Mouse (Mus musculus): ENCODE results near the gene Nwd2. TPM values are rescaled to one million over a fixed set of nuclear protein-coding genes. Genes with fewer than 3 reads are reported as not detected.

Nwd2 gene
- polyA plus RNA-seq, 1 experiment from 2014 or later = 13.6 TPM

DNA sequence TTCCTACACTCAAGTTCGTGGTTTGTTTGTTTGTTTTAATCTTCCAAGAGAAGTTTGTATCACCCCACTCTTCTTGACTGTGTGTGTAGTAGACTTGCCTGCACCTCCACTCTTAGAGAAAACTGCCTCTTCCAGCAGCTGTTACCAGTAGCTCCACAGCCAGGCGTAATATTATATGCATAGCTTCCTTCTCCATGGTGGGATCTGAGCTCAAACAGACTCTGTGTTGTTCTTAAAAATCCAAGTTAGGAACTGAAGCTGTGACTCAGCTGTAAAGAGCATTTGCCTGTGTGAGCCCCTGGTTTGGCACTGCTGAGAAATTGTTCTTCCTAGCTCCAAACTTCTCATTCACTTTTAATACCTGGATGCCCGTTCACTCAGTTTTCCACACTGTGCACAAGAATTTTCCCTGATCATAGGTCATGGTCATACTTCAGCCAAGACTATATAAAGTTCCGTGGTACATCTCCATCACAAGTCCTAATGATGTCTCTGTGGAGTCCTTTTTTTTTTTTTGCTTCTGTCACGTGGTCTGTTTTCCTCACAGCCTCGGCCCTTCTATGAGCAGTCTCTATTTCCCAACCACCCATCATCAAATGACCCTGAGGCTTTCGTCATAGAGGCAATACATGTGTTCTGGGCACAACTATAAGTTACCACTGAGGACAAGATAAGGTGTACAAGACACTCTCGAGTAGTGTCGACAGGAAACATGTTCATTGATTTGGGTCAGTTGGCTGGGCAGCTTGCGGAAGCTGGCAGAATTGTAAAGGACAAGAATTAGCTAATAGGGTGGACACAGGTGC is 179.7 kb downstream of the Nwd2 start:
- no peak overlapping the region for H3K4me3 ChIP-seq (ENCODE audit: low read depth, low read length)
- no peaks in the 10 kb centered on the region for H3K9me3 ChIP-seq (replicated peaks; ENCODE audit: control insufficient read depth, low read length, poor library complexity, severe bottlenecking)
- no peak overlapping the region for H3K4me2 ChIP-seq (ENCODE audit: low read length)
- no peak overlapping the region for H3K27ac ChIP-seq (ENCODE audit: low read length)
- no peaks in the 10 kb centered on the region for H3K36me3 ChIP-seq (ENCODE audit: control insufficient read depth, insufficient read depth, low read length)
- no peak for ATAC-seq
- no peaks in the 10 kb centered on the region for H3K4me1 ChIP-seq (ENCODE audit: control insufficient read depth, insufficient read depth, low read length)
- H3K27me3 ChIP-seq (ENCODE audit: control insufficient read depth, insufficient read depth, low read depth, low read length) = no peaks in the 10 kb centered on the region
- WGBS = 90% methylated on average over 10 of the region's 10 CpGs
- no peak overlapping the region for H3K9ac ChIP-seq (ENCODE audit: low read depth, low read length)

DNA sequence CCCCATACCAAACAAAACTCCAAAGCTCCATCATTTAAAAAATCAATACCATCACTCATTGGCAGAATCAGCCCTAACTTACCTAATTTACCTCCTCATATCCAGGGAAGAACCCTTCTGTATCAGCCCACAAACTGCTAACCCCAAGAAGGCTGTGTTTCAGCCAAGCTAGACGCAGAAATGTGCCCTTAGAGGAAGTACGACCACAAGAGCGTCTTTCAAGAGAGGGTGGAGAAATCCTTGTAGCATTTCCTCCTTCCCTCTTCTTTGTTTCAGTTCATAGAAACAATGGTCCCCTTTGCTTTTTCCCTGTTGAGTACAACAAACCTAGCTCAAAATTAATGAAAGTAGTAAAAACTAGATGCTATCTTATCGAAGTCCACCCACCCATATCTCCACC is 182.2 kb downstream of the Nwd2 start:
- ATAC-seq = no peak
- Histone ChIP-seq H3K27ac (ENCODE audit: low read length) (no peak overlapping the region), H3K27me3 (ENCODE audit: control insufficient read depth, insufficient read depth, low read depth, low read length) (no peaks in the 10 kb centered on the region), H3K4me3 (ENCODE audit: low read depth, low read length) (no peak overlapping the region), H3K4me1 (ENCODE audit: control insufficient read depth, insufficient read depth, low read length) (no peaks in the 10 kb centered on the region), H3K9me3 (replicated peaks; ENCODE audit: control insufficient read depth, low read length, poor library complexity, severe bottlenecking) (no peaks in the 10 kb centered on the region), H3K9ac (ENCODE audit: low read depth, low read length) (no peak overlapping the region), H3K36me3 (ENCODE audit: control insufficient read depth, insufficient read depth, low read length) (no peaks in the 10 kb centered on the region), H3K4me2 (ENCODE audit: low read length) (no peak overlapping the region)
- WGBS = 95% methylated on average over 4 of the region's 4 CpGs

GRCm38 (mm10) chr5:63833955-63834354 is 185.1 kb downstream of the Nwd2 start:
- Histone ChIP-seq H3K4me3 (ENCODE audit: low read depth, low read length) (no peak overlapping the region), H3K27me3 (ENCODE audit: control insufficient read depth, insufficient read depth, low read depth, low read length) (no peaks in the 10 kb centered on the region), H3K9me3 (replicated peaks; ENCODE audit: control insufficient read depth, low read length, poor library complexity, severe bottlenecking) (no peaks in the 10 kb centered on the region), H3K27ac (ENCODE audit: low read length) (no peak overlapping the region), H3K36me3 (ENCODE audit: control insufficient read depth, insufficient read depth, low read length) (no peaks in the 10 kb centered on the region), H3K4me2 (ENCODE audit: low read length) (no peak overlapping the region), H3K4me1 (ENCODE audit: control insufficient read depth, insufficient read depth, low read length) (no peaks in the 10 kb centered on the region), H3K9ac (ENCODE audit: low read depth, low read length) (no peak overlapping the region)
- 32% methylated on average over 5 of the region's 5 CpGs for WGBS
- no peak for ATAC-seq

DNA sequence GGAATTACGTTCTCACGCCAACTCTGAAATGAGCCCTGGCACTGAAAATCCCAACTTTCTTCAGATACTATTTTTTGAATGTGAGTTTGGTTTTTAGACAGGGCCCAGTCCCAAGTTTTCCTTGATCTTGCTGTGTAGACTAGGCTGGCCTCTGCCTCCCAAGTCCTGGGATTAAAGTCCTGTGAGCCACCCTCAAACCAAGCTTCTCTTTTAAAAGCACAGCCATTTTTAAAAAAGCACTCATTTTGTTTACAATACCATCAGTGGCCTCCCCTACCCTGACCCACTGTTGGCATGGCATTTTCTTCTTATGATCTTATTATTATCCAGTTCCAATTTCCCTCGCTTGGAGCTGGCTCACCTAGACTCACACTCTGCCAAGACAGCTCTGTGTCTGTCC is 185.5 kb downstream of the Nwd2 start:
- Histone ChIP-seq H3K9ac (ENCODE audit: low read depth, low read length) (no peak overlapping the region), H3K36me3 (ENCODE audit: control insufficient read depth, insufficient read depth, low read length) (no peaks in the 10 kb centered on the region), H3K4me3 (ENCODE audit: low read depth, low read length) (no peak overlapping the region), H3K9me3 (replicated peaks; ENCODE audit: control insufficient read depth, low read length, poor library complexity, severe bottlenecking) (no peaks in the 10 kb centered on the region), H3K4me2 (ENCODE audit: low read length) (no peak overlapping the region), H3K4me1 (ENCODE audit: control insufficient read depth, insufficient read depth, low read length) (no peaks in the 10 kb centered on the region), H3K27ac (ENCODE audit: low read length) (no peak overlapping the region), H3K27me3 (ENCODE audit: control insufficient read depth, insufficient read depth, low read depth, low read length) (no peaks in the 10 kb centered on the region)
- WGBS = 43% methylated on average over 3 of the region's 3 CpGs
- ATAC-seq = no peak

GRCm38 (mm10) chr5:63837115-63837514 is 188.2 kb downstream of the Nwd2 start:
- H3K9me3 ChIP-seq (replicated peaks; ENCODE audit: control insufficient read depth, low read length, poor library complexity, severe bottlenecking) = no peaks in the 10 kb centered on the region
- no peaks in the 10 kb centered on the region for H3K36me3 ChIP-seq (ENCODE audit: control insufficient read depth, insufficient read depth, low read length)
- H3K27me3 ChIP-seq (ENCODE audit: control insufficient read depth, insufficient read depth, low read depth, low read length) = no peaks in the 10 kb centered on the region
- no peak overlapping the region for H3K9ac ChIP-seq (ENCODE audit: low read depth, low read length)
- 0 out of 2 replicates have a peak, but pooled peaks cover 3% of the 10 kb centered on the region for H3K4me1 ChIP-seq (ENCODE audit: control insufficient read depth, insufficient read depth, low read length)
- H3K27ac ChIP-seq (ENCODE audit: low read length) = no peak overlapping the region
- no peak overlapping the region for H3K4me3 ChIP-seq (ENCODE audit: low read depth, low read length)
- ATAC-seq = no peak
- H3K4me2 ChIP-seq (ENCODE audit: low read length) = no peak overlapping the region
- 84% methylated on average over 5 of the region's 5 CpGs for WGBS

DNA sequence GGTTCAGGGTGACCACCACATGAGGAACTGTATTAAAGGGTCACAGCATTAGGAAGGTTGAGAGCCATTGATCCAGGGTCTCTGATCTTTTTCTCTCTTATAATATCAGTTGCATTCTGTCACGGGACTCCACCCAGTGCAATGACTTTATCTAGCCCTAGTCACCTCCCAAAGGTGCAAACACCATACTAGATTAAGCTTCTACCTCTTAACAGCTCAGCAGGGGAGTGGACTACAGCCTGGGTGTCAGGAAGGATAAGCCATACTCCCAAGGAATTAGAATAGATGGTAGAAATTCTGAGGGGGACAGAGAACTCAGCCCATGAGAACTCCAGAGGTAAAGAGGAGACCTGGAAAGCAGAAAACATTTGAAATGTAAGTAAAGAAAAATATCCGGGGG is 188.9 kb downstream of the Nwd2 start:
- Histone ChIP-seq H3K9ac (ENCODE audit: low read depth, low read length) (no peak overlapping the region), H3K9me3 (replicated peaks; ENCODE audit: control insufficient read depth, low read length, poor library complexity, severe bottlenecking) (no peaks in the 10 kb centered on the region), H3K27me3 (ENCODE audit: control insufficient read depth, insufficient read depth, low read depth, low read length) (no peaks in the 10 kb centered on the region), H3K27ac (ENCODE audit: low read length) (no peak overlapping the region), H3K4me3 (ENCODE audit: low read depth, low read length) (no peak overlapping the region), H3K36me3 (ENCODE audit: control insufficient read depth, insufficient read depth, low read length) (no peaks in the 10 kb centered on the region), H3K4me2 (ENCODE audit: low read length) (no peak overlapping the region), H3K4me1 (ENCODE audit: control insufficient read depth, insufficient read depth, low read length) (0 out of 2 replicates have a peak, but pooled peaks cover 3% of the 10 kb centered on the region)
- WGBS = 94% methylated on average over 2 of the region's 2 CpGs
- ATAC-seq = no peak

- Histone ChIP-seq H3K27me3 (ENCODE audit: control insufficient read depth, insufficient read depth, low read depth, low read length) (no peaks in the 10 kb centered on the region), H3K27ac (ENCODE audit: low read length) (no peak overlapping the region), H3K9ac (ENCODE audit: low read depth, low read length) (no peak overlapping the region), H3K4me2 (ENCODE audit: low read length) (no peak overlapping the region), H3K36me3 (ENCODE audit: control insufficient read depth, insufficient read depth, low read length) (no peaks in the 10 kb centered on the region), H3K9me3 (replicated peaks; ENCODE audit: control insufficient read depth, low read length, poor library complexity, severe bottlenecking) (no peaks in the 10 kb centered on the region), H3K4me3 (ENCODE audit: low read depth, low read length) (no peak overlapping the region), H3K4me1 (ENCODE audit: control insufficient read depth, insufficient read depth, low read length) (0 out of 2 replicates have a peak, but pooled peaks cover 3% of the 10 kb centered on the region)
- WGBS = 69% methylated on average over 12 of the region's 12 CpGs
- no peak for ATAC-seq
These were observed 191.0 kb downstream of the Nwd2 start for GRCm38 (mm10) chr5:63839801-63840416.

DNA sequence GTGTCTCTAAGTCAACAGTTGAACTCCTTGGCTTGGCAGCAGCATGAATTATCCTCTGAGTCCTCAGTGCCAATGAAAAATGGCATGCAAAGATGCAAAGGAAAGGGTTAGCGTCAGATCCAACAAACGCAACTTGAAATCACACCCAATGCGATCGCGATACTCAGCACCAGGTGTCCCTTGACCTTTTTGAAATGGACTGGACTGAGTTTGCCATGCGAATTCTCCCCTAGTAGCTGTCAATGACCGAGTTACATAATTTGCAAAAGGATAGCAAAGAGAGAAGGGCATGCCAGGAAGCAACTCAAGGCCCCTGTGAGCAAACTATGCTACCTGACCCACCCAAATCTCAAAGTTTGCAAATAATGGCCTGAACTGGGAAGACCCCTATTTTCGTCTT is 198.2 kb downstream of the Nwd2 start:
- no peaks in the 10 kb centered on the region for H3K36me3 ChIP-seq (ENCODE audit: control insufficient read depth, insufficient read depth, low read length)

GRCm38 (mm10) chr5:63847541-63848226 is 198.8 kb downstream of the Nwd2 start:
- Histone ChIP-seq H3K4me3 (ENCODE audit: low read depth, low read length) (no peak overlapping the region), H3K4me1 (ENCODE audit: control insufficient read depth, insufficient read depth, low read length) (no peaks in the 10 kb centered on the region), H3K36me3 (ENCODE audit: control insufficient read depth, insufficient read depth, low read length) (no peaks in the 10 kb centered on the region), H3K27ac (ENCODE audit: low read length) (no peak overlapping the region), H3K4me2 (ENCODE audit: low read length) (no peak overlapping the region), H3K27me3 (ENCODE audit: control insufficient read depth, insufficient read depth, low read depth, low read length) (no peaks in the 10 kb centered on the region), H3K9ac (ENCODE audit: low read depth, low read length) (no peak overlapping the region), H3K9me3 (replicated peaks; ENCODE audit: control insufficient read depth, low read length, poor library complexity, severe bottlenecking) (no peaks in the 10 kb centered on the region)
- WGBS = 93% methylated on average over 13 of the region's 13 CpGs
- no peak for ATAC-seq

More for the DNA sequence above, 198.2 kb downstream of the Nwd2 start:
- H3K27me3 ChIP-seq (ENCODE audit: control insufficient read depth, insufficient read depth, low read depth, low read length) = no peaks in the 10 kb centered on the region
- no peaks in the 10 kb centered on the region for H3K9me3 ChIP-seq (replicated peaks; ENCODE audit: control insufficient read depth, low read length, poor library complexity, severe bottlenecking)
- WGBS = 98% methylated on average over 8 of the region's 8 CpGs
- no peak overlapping the region for H3K27ac ChIP-seq (ENCODE audit: low read length)
- H3K9ac ChIP-seq (ENCODE audit: low read depth, low read length) = no peak overlapping the region
- H3K4me3 ChIP-seq (ENCODE audit: low read depth, low read length) = no peak overlapping the region
- no peak for ATAC-seq
- H3K4me1 ChIP-seq (ENCODE audit: control insufficient read depth, insufficient read depth, low read length) = no peaks in the 10 kb centered on the region
- H3K4me2 ChIP-seq (ENCODE audit: low read length) = no peak overlapping the region

All from midbrain, embryonic 16.5 days (tissue).